Mouse (Mus musculus) cerebellum, postnatal 14 days (tissue): ENCODE measurements around the gene Nek2.

Experiments
- DNase-seq, 2 experiments: peaks; one replicate each; pipeline ENCODE4 v3.0.0; 2021; ENCODE audit warnings: mixed read lengths in 2 of 2

Gene Nek2

DNA sequence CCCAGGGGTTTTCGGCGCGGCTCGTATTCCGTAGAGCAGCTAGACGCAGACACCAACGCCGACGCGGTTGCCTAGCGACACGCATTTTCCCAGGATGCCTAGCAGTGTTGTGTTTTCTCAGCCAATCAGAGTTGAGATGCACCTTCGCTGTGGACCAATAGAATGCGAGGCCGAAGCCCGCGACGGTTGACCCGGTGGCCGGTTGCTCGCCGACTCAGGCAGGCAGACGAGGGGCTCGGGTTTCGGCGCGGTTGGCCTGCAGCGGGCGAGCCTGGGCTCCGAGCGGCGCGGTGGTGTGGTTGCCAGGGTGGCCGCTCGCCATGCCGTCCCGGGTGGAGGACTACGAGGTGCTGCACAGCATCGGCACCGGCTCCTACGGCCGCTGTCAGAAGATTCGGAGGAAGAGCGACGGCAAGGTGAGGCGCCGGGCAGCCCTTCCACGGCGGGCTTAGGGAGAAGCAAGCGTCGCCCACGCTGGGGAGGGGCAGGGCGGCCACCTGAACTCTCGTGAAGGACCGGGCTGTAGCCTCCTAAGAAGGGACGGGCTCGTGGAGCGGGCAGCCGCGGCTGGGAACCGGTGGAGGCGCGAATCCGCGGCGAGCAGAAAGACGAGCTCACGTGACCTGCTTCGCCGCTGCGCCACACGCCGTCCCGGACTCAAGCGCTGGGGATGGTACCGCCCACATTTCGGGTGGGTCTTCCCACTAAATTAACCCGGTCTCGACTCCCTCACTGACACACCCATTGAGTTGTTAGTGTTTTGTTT lies at the start of gene Nek2:
Nek2 (plus strand) TSS at position 119 of the 766 bp plus-strand sequence.
- peak; percentile 96 for DNase-seq

DNA sequence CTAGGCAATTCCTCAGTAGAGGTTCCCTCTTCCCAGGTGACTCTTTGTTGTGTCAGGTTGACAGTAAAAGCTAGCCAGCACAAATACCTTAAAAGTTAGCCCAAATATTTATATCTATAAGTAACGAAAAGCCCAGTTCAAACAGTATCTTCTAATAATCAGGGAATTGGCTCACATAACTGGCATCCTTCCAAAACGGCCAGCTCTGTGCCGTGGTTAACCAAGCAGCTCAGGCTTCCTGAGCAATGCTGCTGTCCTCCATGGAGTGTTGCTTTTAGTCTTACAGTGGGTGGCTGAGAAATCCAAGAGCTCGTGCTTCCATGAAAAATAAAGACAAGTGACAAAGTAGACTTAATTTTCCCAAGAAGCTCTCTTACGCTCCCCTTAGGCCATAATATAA lies 47.1 kb upstream of the Nek2 start:
- DNase-seq: peak; percentile 68 to 69

- no peak for DNase-seq
These were observed 46.1 kb upstream of the Nek2 start for GRCm38 (mm10) chr1:191775116-191775515.

- DNase-seq: no peak
These were observed 43.7 kb upstream of the Nek2 start for GRCm38 (mm10) chr1:191777521-191777920.

GRCm38 (mm10) chr1:191780470-191780869 lies 40.8 kb upstream of the Nek2 start:
- no peak for DNase-seq

GRCm38 (mm10) chr1:191785108-191785507 lies 36.1 kb upstream of the Nek2 start:
- no peak for DNase-seq

DNA sequence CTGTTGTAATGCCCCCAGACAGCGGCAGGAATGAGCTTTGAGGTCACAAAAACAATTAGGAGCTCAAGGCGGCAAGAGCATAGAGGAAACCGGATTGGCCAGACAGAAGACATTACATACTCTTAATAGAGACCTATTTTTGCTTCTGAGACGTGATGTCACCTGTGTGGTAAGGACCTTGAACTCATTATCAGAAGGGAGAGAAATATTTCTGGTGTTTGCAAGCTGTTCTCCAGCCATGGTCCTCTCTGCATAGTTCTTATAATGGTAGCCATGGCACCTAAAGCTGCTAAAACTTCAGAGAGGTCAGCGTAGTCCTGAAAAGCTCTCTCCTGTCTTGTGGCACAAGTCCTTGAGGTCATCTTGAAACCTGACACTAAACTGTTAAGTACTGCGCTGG lies 35.0 kb upstream of the Nek2 start:
- DNase-seq: no peak

- no peak for DNase-seq
These were observed 33.9 kb upstream of the Nek2 start for GRCm38 (mm10) chr1:191787379-191787778.

- DNase-seq: peak; percentile 36 to 49
These were observed 28.3 kb upstream of the Nek2 start for GRCm38 (mm10) chr1:191792991-191793390.

- no peak for DNase-seq
These were observed 27.2 kb upstream of the Nek2 start for GRCm38 (mm10) chr1:191793888-191794532.

GRCm38 (mm10) chr1:191796238-191796896 lies 24.9 kb upstream of the Nek2 start:
- no peak for DNase-seq

DNA sequence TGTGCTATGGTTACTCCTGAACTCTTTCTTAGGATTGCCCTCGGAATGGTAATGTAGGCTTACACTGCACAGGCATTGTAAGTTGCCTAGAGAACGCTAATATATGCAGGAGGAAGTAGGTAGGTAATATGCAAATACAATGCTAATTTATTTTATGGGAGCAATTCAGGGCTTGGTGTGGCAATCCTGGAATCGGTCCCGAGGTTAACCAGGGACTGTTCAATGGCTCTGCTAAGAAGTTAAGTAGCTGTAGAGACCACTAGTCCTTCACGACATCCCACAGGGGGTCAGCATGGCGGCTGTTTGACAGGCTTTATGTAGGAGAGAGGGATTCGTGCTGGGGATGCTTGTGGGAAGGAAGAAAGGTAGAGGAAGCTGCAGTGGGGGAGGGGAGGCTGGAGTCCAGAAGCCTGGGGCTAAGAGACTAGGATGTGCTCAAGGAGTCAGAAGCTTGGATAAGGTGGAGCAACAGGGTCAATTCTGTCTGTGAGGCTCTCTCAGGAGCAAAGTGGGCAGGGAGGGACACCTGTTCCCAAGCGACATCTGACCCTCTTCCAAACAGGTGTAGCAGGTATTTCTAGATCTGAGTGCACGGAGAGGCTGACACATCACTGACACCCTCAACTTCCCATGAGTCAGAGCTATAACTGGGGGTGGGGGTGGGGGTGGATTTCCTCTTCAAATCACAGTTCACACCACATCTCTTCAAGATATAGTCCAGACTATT lies 19.0 kb upstream of the Nek2 start:
- no peak for DNase-seq

- DNase-seq: no peak
These were observed 18.2 kb upstream of the Nek2 start for GRCm38 (mm10) chr1:191802820-191803655.

GRCm38 (mm10) chr1:191804747-191805146 lies 16.5 kb upstream of the Nek2 start:
- DNase-seq: no peak

DNA sequence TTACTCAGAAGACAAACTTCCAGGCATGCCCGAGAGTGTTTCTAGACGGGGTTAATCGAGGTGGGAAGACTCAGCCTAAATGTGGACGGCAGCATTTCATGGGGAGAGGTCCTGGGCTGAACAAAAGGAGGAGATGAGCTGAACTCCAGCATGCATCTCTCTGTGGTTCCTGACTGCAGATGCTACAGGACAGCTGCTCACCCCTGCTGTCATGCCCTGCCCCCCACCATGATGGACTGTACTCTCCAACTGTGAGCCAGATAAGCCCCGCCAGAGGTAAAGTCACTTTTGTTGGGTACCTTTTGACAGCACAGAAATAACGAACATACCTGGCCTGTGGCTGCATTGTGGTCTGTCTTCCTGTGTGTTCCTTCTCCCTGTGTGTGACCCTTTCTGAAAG lies 15.5 kb upstream of the Nek2 start:
- no peak for DNase-seq

GRCm38 (mm10) chr1:191806740-191807139 lies 14.5 kb upstream of the Nek2 start:
- peak in 1 of 2 experiments; percentile 66 for DNase-seq

DNA sequence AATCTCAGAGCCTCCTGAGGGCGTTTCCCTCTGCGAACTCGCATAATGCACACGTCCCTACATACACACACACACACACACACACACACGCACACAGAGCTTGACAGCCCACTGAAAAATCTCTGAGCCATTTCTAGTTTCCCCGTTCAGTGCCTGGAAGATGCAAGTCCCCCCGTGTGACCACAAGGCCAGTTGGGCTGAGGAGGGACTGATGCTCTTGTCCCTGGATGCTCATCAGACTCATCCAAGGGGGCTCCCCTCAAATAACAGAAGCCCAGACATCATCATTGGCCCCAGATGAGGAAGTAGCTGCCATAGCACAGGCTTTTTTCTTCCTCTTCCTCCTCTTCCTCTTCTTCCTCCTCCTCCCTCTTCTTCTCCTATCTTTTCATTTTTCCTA lies 13.3 kb upstream of the Nek2 start:
- DNase-seq: no peak

DNA sequence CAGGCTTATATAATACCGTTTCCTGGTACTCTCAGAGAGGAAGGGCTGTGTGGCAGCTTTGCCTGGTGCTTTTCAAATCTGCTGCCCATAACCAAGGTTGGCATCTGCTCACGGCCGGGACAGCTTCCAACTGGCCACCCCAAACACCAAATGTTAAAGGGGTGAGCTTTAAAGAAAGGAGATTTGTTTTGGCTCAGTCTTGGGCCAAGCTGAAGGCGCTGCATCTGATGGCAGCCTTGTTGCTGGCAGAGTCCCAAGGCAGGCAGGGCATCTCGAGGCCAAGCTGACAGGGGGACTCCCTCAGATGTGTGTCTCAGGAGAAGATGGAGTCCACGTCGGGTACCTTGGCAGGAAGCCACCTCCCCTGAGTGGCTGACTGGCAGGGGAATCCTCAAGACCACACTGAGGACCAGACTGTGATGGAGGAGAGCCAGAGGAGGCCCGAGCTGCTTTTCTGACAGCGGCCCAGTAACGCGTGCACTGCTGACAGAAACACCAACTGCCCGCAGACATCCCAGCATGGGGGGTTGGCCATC lies 12.5 kb upstream of the Nek2 start:
- DNase-seq: peak; percentile 97

- no peak for DNase-seq
These were observed 9.5 kb upstream of the Nek2 start for GRCm38 (mm10) chr1:191811774-191812173.

- DNase-seq: no peak
These were observed 8.1 kb upstream of the Nek2 start for GRCm38 (mm10) chr1:191812949-191813691.

DNA sequence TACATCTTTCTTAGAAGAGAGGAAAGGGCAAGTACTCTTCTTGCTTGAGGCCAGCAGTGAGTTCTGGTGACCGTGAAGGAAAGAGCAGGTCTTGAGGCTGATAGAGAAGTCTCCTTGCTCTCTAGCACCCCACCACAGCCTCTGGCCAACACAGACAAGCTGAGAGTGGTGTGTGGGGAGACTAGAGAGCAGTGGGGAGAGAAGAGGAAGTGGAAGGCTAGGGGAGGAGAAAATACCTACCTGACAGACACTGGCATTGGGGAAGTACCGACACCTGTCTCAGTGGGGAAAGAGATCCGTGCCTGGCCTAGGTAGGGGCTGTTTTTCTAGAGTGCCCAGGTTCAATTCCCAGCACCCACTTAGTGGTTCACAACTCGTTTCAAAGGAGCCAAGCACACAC lies 7.0 kb upstream of the Nek2 start:
- DNase-seq: no peak
